Mouse (Mus musculus) cerebellum, adult 2 months (tissue): ENCODE data around the gene Trappc3l. TPM values are rescaled to one million over a fixed set of nuclear protein-coding genes. Genes with fewer than 3 reads are reported as not detected.

Experiments used
- DNase-seq, 2 experiments: peaks; one replicate each; pipeline ENCODE4 v3.0.0; 2021
- H3K27ac ChIP-seq: fragments of 200-500 bp; 2 replicates; pipeline ENCODE4 v1.5.1; 2012; ENCODE audit warnings: low read length, control low read depth, inconsistent platforms; ENCODE audit not compliant: insufficient read depth
- H3K27me3 ChIP-seq: fragments of 200-500 bp; 2 replicates; pipeline ENCODE4 v1.6.1; 2012; ENCODE audit warnings: inconsistent platforms, mild to moderate bottlenecking, low read length, moderate library complexity; ENCODE audit not compliant: control insufficient read depth, insufficient read depth
- H3K4me1 ChIP-seq: fragments of 200-500 bp; 2 replicates; pipeline ENCODE4 v1.6.1; 2011; ENCODE audit warnings: low read length; ENCODE audit not compliant: control insufficient read depth, insufficient read depth
- H3K4me3 ChIP-seq: fragments of 200-500 bp; replicated peaks from 2 replicates; pipeline ENCODE3; 2011; ENCODE audit warnings: mild to moderate bottlenecking, low read depth, low read length, control low read depth; ENCODE audit not compliant: insufficient read depth
- CTCF ChIP-seq: fragments of 200-500 bp; IDR thresholded peaks from 2 replicates; pipeline ENCODE4 v1.5.1; 2011; ENCODE audit warnings: low read depth, mild to moderate bottlenecking, control low read depth, low read length, moderate library complexity, borderline replicate concordance; ENCODE audit not compliant: insufficient read depth
- POLR2A ChIP-seq: fragments of 200-500 bp; IDR thresholded peaks from 2 replicates; pipeline ENCODE4 v1.6.1; 2011; ENCODE audit warnings: low read length, control low read depth, borderline replicate concordance; ENCODE audit not compliant: insufficient read depth
- WGBS: fragments of 180-500 bp; shearing (Covaris S2); methylation state at CpG from one replicate; pipeline ENCODE4 v1.1.7; 2018; 5-methylcytosine and 5-hydroxymethylcytosine counted together
- polyA plus RNA-seq: library from polyadenylated mRNA; depleted of rRNA; stranded (reverse); fragments of >200 nt; gene quantifications from 2 replicates; pipeline ENCODE4 v1.2.3, GENCODE M21; 2012; rRNA removed

Trappc3l gene
- polyA plus RNA-seq, 1 experiment = not detected

DNA sequence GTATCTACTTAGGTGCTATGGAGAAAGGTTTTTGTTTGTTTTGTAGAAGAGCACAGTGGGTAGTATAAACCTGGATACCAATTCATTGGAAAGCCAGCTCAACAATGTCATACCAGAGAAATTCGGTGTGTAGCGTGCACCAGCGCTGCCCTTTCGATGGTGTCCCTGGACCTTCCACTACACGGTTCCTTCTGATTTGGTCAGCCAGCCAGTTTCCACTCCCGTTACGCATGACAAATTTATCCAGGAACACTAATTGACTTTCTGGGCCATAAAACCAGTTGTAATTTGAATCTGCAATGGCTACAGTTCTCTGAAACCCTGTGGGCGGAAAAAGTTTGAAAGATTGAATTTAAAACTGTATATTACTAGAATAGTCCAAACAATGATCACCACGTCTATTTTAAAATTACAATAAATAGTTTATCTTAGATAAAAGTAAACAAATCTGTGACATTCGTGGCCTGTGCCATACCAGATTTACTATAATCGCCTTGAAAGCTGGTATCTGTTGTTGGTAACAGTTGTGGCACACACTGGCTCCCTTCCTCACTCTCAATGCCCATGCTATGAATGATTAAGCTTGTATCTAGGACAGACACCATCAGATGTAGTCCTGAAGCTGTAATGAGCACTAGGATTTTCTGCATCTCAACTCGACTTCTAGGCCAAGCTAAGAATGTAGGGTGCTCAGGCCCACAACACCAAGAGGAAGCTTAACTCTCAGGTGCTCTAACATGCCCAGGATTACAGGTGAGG lies 118.6 kb downstream of the Trappc3l start:
- 56% methylated on average over 12 of the region's 12 CpGs for WGBS
- H3K4me3 ChIP-seq = no peak overlapping the region
- no peak for DNase-seq
- H3K27me3 ChIP-seq = no peaks in the 10 kb centered on the region
- no peak overlapping the region for H3K27ac ChIP-seq
- no peak for TF ChIP-seq CTCF
- no peak for TF ChIP-seq POLR2A
- H3K4me1 ChIP-seq = no peaks in the 10 kb centered on the region

Other genes starting within 250 kb of the Trappc3l start
- not detected in 2 replicates for gene Sult3a1, start 179.9 kb upstream of the Trappc3l start, polyA plus RNA-seq
- gene Rsph4a, start 132.5 kb upstream of the Trappc3l start, polyA plus RNA-seq = 0.46 and 0.97 TPM in 2 replicates
- 9.0 and 10.5 TPM in 2 replicates for gene Zup1, start 86.3 kb upstream of the Trappc3l start, polyA plus RNA-seq
- gene Rwdd1, start 18.0 kb upstream of the Trappc3l start, polyA plus RNA-seq = 65.2 and 78.4 TPM in 2 replicates
- not detected in 2 replicates for gene Calhm4, start 6.7 kb downstream of the Trappc3l start, polyA plus RNA-seq
- 0.49 and 0.52 TPM in 2 replicates for gene Calhm5, start 58.9 kb downstream of the Trappc3l start, polyA plus RNA-seq
- gene Calhm6, start 90.4 kb downstream of the Trappc3l start, polyA plus RNA-seq = 0.22 and 0.34 TPM in 2 replicates
- gene Dse, start 170.1 kb downstream of the Trappc3l start, polyA plus RNA-seq = 1.6 and 1.7 TPM in 2 replicates
- 110 TPM in 2 replicates for gene Tspyl1, start 244.6 kb downstream of the Trappc3l start, polyA plus RNA-seq